Mouse (Mus musculus): ENCODE measurements around the gene Trim50. TPM values are rescaled to one million over a fixed set of nuclear protein-coding genes. Genes with fewer than 3 reads are reported as not detected.

Trim50 gene
- total and polyA plus RNA-seq, 2 experiments from 2014 or later, result 0.08 TPM; not detected in 1

DNA sequence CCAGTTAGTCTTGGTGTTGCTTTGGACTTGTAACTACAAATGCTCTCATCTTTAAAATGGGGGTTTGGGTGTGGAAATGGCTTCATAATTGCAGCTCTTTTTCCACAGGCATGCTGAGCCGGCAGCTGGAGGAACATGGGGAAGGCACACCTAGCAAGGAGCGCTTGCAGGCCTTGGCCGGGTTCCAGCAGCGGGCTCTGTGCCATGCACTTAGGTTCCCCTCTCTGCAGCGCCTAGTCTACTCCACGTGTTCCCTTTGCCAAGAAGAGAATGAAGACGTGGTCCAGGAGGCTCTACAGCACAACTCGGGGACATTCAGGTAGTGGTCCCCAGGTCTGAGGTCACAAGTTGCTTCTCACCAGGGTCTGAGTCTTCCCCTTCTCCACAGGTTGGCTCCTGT lies 22.1 kb downstream of the Trim50 start:
- WGBS, result 48% methylated on average over 8 of the region's 8 CpGs
- H3K4me3 ChIP-seq (ENCODE audit: low read length), result no peak overlapping the region
- H3K4me2 ChIP-seq (ENCODE audit: low read depth, low read length), result no peak overlapping the region
- H3K36me3 ChIP-seq (ENCODE audit: insufficient read depth, low read length), result peaks cover 68% of the 10 kb centered on the region
- no peaks in the 10 kb centered on the region for H3K27me3 ChIP-seq (ENCODE audit: insufficient read depth, low read length)
- H3K4me1 ChIP-seq (ENCODE audit: insufficient read depth, low read length), result peaks cover 6% of the 10 kb centered on the region; the same call in 1 of the 2 replicates
- DNase-seq (ENCODE audit: low spot score), result peak; percentile 50
- no peak overlapping the region for H3K27ac ChIP-seq
- no peaks in the 10 kb centered on the region for H3K9me3 ChIP-seq (ENCODE audit: low read length)
- no peak for TF ChIP-seq CTCF (IDR thresholded peaks at IDR 0.05; ENCODE audit: low read depth)
- ATAC-seq, result no peak
- H3K9ac ChIP-seq (replicated peaks; ENCODE audit: low read length), result no peak overlapping the region

DNA sequence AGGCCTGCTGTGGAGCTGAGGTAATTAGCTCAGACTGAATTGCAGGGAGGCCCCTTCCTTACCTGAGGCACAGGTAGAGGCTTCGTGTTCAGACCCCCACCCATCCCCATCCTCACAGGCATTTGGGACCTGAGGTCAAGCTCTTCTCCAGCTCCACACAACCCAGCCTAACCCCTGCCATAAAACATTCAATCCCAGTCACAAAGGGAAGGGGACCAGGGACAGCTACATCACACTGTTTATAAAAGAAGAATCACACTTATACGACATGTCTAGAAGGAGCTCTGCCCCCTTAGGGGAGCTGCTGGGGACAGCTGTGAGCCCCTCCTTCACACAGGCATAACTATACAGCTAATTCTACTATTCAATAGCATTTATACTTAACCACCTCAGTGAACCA lies 23.2 kb downstream of the Trim50 start:
- Histone ChIP-seq H3K4me1 (ENCODE audit: insufficient read depth, low read length) (no peaks in the 10 kb centered on the region), H3K4me2 (ENCODE audit: low read depth, low read length) (no peak overlapping the region), H3K9ac (replicated peaks; ENCODE audit: low read length) (no peak overlapping the region), H3K4me3 (ENCODE audit: low read length) (no peak overlapping the region), H3K27ac (no peak overlapping the region), H3K27me3 (ENCODE audit: insufficient read depth, low read length) (no peaks in the 10 kb centered on the region), H3K9me3 (ENCODE audit: low read length) (no peaks in the 10 kb centered on the region), H3K36me3 (ENCODE audit: insufficient read depth, low read length) (peaks cover 79% of the 10 kb centered on the region)
- DNase-seq (ENCODE audit: low spot score), result no peak
- WGBS, result 66% methylated on average over 2 of the region's 2 CpGs
- TF ChIP-seq CTCF (IDR thresholded peaks at IDR 0.05; ENCODE audit: low read depth), result no peak
- no peak for ATAC-seq

- DNase-seq (ENCODE audit: low spot score), result no peak
- Histone ChIP-seq H3K4me1 (ENCODE audit: insufficient read depth, low read length) (no peaks in the 10 kb centered on the region), H3K4me2 (ENCODE audit: low read depth, low read length) (no peak overlapping the region), H3K9me3 (ENCODE audit: low read length) (no peaks in the 10 kb centered on the region), H3K36me3 (ENCODE audit: insufficient read depth, low read length) (peaks cover 87% of the 10 kb centered on the region), H3K27me3 (ENCODE audit: insufficient read depth, low read length) (no peaks in the 10 kb centered on the region), H3K9ac (replicated peaks; ENCODE audit: low read length) (no peak overlapping the region), H3K27ac (no peak overlapping the region), H3K4me3 (ENCODE audit: low read length) (no peak overlapping the region)
- 93% methylated on average over 4 of the region's 4 CpGs for WGBS
- no peak for ATAC-seq
- TF ChIP-seq CTCF (IDR thresholded peaks at IDR 0.05; ENCODE audit: low read depth), result no peak
Measured at GRCm38 (mm10) chr5:135380681-135381080, 27.6 kb downstream of the Trim50 start.

GRCm38 (mm10) chr5:135381356-135381925 lies 28.3 kb downstream of the Trim50 start:
- Histone ChIP-seq H3K4me1 (ENCODE audit: insufficient read depth, low read length) (no peaks in the 10 kb centered on the region), H3K4me3 (ENCODE audit: low read length) (no peak overlapping the region), H3K4me2 (ENCODE audit: low read depth, low read length) (no peak overlapping the region), H3K36me3 (ENCODE audit: insufficient read depth, low read length) (peaks cover 82% of the 10 kb centered on the region), H3K9me3 (ENCODE audit: low read length) (no peaks in the 10 kb centered on the region), H3K27ac (no peak overlapping the region), H3K27me3 (ENCODE audit: insufficient read depth, low read length) (no peaks in the 10 kb centered on the region), H3K9ac (replicated peaks; ENCODE audit: low read length) (no peak overlapping the region)
- ATAC-seq (0 out of 2 replicates have a peak, but pooled peaks have one; percentile 12), DNase-seq (ENCODE audit: low spot score) (no peak)
- no peak for TF ChIP-seq CTCF (IDR thresholded peaks at IDR 0.05; ENCODE audit: low read depth)
- 94% methylated on average over 10 of the region's 10 CpGs for WGBS

DNA sequence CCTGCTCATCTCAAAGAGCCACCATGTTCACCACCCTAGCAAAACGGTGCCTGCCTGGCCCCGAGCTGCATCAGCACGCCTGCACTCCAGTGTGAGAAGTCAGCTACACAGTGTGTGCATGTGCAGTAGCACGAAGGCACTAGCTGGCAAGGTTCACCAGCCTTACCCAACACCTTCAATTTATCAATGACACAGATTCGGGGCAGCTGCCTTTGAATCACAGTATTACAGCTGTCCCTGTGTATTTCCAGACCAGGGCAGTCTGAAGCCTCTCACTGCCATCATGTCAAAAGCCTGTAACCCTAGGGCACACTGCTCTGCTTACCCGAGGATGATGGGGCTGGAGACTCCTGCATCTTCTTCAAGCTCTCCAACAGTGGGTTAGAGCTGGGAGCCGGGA lies 29.7 kb downstream of the Trim50 start:
- Histone ChIP-seq H3K9me3 (ENCODE audit: low read length) (no peaks in the 10 kb centered on the region), H3K4me1 (ENCODE audit: insufficient read depth, low read length) (no peaks in the 10 kb centered on the region), H3K27ac (no peak overlapping the region), H3K4me3 (ENCODE audit: low read length) (no peak overlapping the region), H3K27me3 (ENCODE audit: insufficient read depth, low read length) (no peaks in the 10 kb centered on the region), H3K4me2 (ENCODE audit: low read depth, low read length) (no peak overlapping the region), H3K36me3 (ENCODE audit: insufficient read depth, low read length) (peaks cover 89% of the 10 kb centered on the region), H3K9ac (replicated peaks; ENCODE audit: low read length) (no peak overlapping the region)
- no peak for TF ChIP-seq CTCF (IDR thresholded peaks at IDR 0.05; ENCODE audit: low read depth)
- WGBS, result 92% methylated on average over 7 of the region's 7 CpGs
- DNase-seq (ENCODE audit: low spot score), result no peak
- no peak for ATAC-seq

DNA sequence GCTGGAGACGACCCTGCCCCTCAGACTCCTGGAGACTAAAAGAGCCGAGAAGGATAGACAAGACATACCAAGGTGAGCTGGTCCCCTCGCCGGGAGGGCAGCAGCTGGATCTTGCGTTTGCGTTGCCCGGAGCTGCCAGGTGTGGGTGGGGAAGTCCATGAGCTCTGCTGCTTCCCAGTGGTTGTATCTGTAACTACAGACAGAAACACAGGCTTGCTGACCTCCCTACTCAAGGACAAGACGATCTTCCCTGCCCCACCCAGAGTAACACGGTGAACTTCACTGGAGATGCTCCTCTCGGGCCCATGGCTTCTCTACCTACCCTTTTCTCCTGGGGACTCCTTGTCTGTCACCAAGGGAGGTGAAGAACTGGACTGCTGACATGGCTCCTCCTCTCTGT lies 30.7 kb downstream of the Trim50 start:
- Histone ChIP-seq H3K4me2 (ENCODE audit: low read depth, low read length) (no peak overlapping the region), H3K27ac (no peak overlapping the region), H3K9ac (replicated peaks; ENCODE audit: low read length) (no peak overlapping the region), H3K4me3 (ENCODE audit: low read length) (no peak overlapping the region), H3K36me3 (ENCODE audit: insufficient read depth, low read length) (peaks cover 91% of the 10 kb centered on the region), H3K27me3 (ENCODE audit: insufficient read depth, low read length) (no peaks in the 10 kb centered on the region), H3K9me3 (ENCODE audit: low read length) (no peaks in the 10 kb centered on the region), H3K4me1 (ENCODE audit: insufficient read depth, low read length) (no peaks in the 10 kb centered on the region)
- ATAC-seq, result no peak
- 80% methylated on average over 10 of the region's 10 CpGs for WGBS
- TF ChIP-seq CTCF (IDR thresholded peaks at IDR 0.05; ENCODE audit: low read depth), result peak; percentile 19; the same call in 1 of the 2 replicates
- no peak for DNase-seq (ENCODE audit: low spot score)

- no peaks in the 10 kb centered on the region for H3K27me3 ChIP-seq (ENCODE audit: insufficient read depth, low read length)
- H3K27ac ChIP-seq, result peak within 1 kb of the TSS; percentile 83
- H3K9ac ChIP-seq (replicated peaks; ENCODE audit: low read length), result peak within 1 kb of the TSS; percentile 92
- WGBS, result under 1% methylated on average over 97 of the region's 110 CpGs
- DNase-seq (ENCODE audit: low spot score) (peak; percentile 96), ATAC-seq (peak; percentile 92)
- no peaks in the 10 kb centered on the region for H3K9me3 ChIP-seq (ENCODE audit: low read length)
- 0 out of 2 replicates have a peak, but pooled peaks cover 5% of the 10 kb centered on the region for H3K4me1 ChIP-seq (ENCODE audit: insufficient read depth, low read length)
- peaks cover 27% of the 10 kb centered on the region for H3K36me3 ChIP-seq (ENCODE audit: insufficient read depth, low read length)
- peak within 1 kb of the TSS; percentile 61 for H3K4me2 ChIP-seq (ENCODE audit: low read depth, low read length)
- TF ChIP-seq CTCF (IDR thresholded peaks at IDR 0.05; ENCODE audit: low read depth), result no peak
- H3K4me3 ChIP-seq (ENCODE audit: low read length), result peak within 1 kb of the TSS; percentile 87
Measured at GRCm38 (mm10) chr5:135394004-135394823, 41.1 kb downstream of the Trim50 start, which contains the start of gene Pom121. TSS of gene Pom121 (minus strand) at chr5:135394546.
